Mouse (Mus musculus): Measurements from ENCODE around the gene Ggact.
A peak's percentile ranks its signal among the peaks of the same experiment; 100 is the strongest.

Gene Ggact

GRCm38 (mm10) chr14:122913657-122914056, at the start of gene Ggact:
Gene Ggact, minus strand, starts transcription at chr14:122913757.
- DNase-seq, result no peak

GRCm38 (mm10) chr14:122957941-122958340, 44.4 kb upstream of the Ggact start:
- no peak for DNase-seq

DNA sequence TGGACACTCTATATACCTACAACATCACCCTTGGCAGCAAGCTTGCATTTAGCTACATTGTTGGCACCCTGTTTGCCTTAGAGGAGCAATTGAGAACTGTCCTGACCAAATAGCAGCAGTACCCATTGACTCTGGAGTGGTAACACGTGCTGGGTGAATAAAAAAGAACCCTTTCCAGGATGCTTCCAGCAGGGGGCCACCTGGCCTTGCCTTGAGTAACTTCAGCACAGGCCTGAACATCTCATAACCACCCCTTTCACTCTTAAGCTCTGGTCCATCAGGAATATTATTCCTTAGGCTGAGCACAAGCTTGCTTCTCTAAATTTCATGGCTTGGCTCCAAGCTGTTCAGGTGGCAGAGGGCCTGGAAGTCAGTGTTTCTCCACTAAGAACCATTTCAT, 39.8 kb upstream of the Ggact start:
- peak; percentile 47 to 60 for DNase-seq

DNA sequence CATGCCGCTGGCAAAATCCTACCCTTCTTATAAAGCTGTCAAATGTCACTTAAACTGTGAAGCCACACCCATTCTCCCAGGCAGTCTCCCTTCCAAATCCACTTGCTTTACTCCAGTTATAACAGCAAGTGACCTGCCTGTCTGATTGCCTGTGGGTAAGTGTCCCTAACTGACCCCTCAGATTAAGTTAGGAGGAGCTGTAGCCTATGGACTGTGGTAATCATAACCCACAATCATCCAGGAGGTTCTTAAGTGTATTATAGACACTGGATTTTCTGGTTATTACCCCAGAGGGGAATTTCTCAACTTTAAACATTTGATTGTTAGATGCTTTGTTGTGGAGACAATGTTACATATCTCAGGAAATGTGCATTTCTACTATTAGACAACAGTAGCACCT, 39.0 kb upstream of the Ggact start:
- DNase-seq, result no peak

- no peak for DNase-seq
Measured at GRCm38 (mm10) chr14:122951676-122952445, 38.3 kb upstream of the Ggact start.

DNA sequence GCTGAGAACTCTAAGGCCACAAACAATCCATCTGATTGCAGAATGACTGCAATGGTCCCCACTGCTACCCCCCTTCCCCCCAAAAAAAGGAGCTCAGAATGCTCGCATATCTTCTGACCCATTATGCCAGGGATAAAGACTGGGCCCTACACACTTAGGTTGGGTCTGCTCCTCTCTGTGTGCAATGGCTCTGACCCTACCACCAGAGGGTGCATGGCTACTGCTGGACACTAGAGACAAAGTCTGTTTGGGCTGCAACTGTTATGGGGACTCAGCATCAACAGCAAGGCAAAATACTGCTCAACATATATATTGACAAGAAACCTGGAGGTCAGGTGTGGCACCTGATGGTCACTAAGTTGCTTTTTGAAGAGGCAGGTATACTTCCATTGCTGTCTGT, 37.4 kb upstream of the Ggact start:
- DNase-seq, result no peak

DNA sequence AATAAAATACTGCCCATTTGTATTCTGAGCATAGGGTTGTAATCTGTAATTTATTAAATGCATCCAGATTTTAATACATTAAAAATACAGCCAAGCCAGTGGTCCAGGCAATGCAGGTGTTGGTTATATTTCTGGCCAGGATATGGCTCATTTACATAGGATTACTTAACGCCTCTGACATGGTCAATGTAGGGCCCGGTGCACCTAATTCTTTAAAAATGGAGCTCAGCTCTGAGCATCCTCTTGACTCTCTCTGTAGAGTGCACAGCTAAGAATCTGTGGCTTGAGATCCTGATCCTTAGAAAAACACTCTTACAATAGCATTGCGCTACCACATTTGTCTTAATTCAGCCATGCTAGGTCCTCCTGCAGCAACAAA, 29.9 kb upstream of the Ggact start:
- no peak for DNase-seq

GRCm38 (mm10) chr14:122942757-122943474, 29.4 kb upstream of the Ggact start:
- no peak for DNase-seq

DNA sequence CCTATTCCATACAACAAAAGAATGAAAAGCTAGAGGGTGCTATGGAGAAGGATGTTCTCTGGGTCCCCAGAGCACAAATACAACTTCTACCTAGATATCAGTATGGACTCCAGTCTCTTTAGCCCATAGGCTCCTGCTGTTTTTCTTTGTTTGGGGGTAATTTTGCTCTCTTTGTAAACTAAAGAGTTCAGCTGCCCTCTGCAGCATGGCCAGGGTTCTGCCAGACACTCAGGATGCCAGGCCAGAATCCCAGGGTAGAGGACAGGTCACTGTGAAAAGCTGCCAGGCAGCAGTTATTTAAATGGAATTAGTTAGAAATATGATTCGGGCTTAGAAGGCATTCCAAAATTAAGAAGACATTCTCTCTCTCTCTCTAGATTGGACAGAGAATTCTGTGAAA, 22.9 kb upstream of the Ggact start:
- DNase-seq, result no peak

DNA sequence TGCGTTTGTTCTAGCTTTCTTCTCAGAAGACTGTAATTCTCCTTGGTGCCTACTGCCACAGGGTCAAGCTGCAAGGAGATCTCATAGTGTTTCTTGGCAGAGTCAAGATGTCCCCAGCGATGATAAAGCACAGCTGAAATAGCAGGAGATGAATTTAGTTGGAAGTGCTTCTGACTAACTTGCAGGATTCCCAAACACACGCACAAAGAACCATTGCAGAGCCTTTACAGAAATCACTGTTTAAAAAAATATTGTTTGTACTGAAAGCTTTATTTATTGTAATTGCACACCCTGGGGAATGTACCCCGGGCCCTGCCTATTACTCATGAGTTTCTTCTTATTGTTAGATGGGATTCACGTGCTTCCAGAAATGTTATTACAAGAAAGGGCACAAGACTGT, 6.5 kb upstream of the Ggact start:
- no peak for DNase-seq

DNA sequence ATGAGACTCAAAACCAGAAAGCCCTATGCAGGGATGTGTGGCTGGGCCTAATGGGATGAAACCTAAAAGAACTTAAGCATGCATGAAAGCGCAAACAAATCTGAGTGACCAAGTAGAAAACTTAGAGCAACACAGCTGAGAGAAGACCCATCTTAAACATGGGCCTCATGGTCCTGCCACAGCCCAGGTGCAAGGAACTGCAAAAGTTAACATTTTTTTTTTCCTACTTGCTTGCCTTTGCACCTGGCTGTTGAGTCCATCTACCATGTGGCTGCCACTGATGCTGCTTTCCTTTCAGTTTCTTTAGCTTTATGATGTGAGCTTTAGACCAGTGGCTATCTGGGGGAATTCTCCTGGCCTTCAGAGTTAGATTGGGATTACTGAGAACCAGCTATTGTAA, 4.1 kb upstream of the Ggact start:
- no peak for DNase-seq

GRCm38 (mm10) chr14:122912812-122913498, 602 bp downstream of the Ggact start:
- DNase-seq, result peak; percentile 78 to 84

DNA sequence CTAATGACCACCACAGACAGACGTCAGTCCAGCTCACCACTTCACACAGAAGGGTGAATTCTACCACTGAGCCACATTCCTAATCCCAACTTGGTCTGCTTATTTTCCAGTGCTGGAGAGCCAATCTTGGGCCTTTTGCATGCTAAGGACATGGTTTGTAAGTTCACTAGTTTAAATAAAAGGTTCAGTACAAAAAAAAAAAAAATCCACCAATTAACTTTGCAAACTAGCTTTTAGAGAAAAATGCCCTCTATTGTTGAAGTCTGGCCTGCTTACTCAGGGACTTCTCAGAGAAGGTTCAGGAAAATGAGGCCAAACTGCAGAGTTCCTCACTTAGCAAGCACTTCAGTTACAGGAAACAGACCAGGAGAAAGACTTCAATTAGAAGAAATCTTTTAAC, 1.4 kb downstream of the Ggact start:
- no peak for DNase-seq

- no peak for DNase-seq
Measured at GRCm38 (mm10) chr14:122911265-122911664, 2.3 kb downstream of the Ggact start.

GRCm38 (mm10) chr14:122909368-122910091, 4.0 kb downstream of the Ggact start:
- no peak for DNase-seq

DNA sequence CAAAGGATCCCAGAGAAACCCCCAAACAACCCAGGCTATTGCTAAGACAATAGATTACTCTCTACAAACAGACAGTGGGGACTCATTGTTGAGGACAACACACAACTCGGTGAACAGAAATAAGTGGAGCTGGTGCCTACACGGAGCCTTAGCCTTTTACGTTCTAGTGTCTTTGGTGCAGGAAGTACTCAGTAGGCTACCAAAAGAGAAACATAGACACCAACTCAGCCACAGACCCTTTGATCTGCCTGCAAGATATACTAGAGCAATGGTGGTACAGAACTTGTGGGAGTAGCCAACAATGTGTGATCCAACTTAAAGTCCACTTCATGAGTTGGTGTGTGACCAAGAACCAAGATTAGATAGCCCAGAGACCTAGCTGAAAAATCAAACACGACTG, 5.5 kb downstream of the Ggact start:
- DNase-seq, result no peak

GRCm38 (mm10) chr14:122905007-122905406, 8.6 kb downstream of the Ggact start:
- DNase-seq, result no peak

GRCm38 (mm10) chr14:122903923-122904351, 9.6 kb downstream of the Ggact start:
- DNase-seq, result no peak

- DNase-seq, result peak; percentile 83 to 88
Measured at GRCm38 (mm10) chr14:122902884-122903283, 10.7 kb downstream of the Ggact start.

DNA sequence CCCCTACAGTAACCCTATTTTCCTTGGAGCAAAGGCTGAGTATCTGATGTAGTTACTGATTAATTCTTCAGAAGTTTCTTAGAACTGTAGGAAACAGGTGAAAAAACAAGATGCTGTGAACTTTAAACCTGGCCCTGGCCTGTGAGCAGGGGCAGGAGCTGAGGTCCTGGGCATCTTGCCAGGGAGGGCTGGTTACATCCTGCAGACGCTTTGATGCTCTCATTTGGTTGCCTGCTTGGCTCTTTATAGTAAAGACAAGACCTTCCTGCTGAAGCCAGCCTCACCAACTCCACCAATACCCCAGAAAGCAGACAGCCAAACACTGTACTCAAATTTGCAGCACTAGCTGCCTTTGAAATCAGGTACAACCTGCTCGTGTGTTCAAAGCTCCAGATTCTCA, 11.4 kb downstream of the Ggact start:
- DNase-seq, result peak; percentile 13 to 36

DNA sequence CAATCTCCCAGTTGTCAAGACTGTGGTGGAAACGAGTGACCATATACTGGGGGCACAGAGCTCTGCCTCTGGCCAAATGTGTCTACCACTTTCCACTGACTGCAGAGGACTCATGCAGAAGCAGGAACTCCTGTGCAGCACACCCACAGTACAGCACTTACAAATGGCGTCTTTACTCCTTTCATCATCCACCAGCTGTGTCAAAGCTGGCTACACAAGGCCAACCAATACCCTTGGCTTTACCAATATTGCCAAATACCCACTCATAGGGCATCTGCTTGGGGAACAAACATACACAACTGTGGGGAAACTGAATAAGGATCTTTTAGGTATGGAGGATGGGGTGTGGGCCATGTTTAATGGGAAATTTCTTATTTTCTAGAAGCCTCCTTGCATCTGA, 11.8 kb downstream of the Ggact start:
- DNase-seq, result no peak

DNA sequence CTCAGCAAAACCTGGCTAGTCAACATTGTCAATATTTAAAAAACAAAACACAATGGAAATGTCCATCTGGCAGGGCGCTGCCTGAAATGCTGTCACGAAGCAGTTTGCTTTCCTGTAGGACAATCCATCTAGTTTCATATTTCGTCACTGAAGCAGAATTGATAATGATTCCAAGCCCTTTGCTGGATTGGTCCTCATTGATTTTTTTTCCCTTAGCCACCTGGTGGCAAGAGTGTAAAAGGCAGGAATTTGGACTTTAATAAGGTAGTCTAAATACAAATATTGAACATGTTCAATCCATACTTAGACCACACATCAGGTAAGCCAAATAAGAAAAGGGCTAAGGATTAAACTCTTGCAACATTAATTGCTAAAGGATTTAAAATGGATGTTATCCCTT, 12.4 kb downstream of the Ggact start:
- DNase-seq, result no peak

DNA sequence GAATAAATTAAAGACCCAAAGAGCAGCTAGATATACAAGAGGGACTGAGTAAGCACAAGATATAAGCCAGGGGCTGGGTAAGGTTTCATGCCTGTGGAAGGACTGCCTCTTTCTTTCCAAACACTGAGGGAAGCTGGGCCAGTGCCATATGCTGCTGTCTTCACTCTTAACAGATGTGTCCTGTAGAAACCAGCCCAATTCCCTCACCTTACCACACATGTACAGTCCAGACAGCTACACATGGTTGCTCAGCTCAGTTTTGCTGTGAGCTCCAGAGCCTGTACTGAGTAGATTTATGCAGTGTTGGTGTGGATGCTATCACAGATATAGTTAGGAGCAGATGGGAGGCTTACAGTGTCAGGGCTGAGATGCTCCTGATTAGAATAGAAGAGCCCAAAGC, 12.9 kb downstream of the Ggact start:
- DNase-seq, result no peak

Data from lung, postnatal 4 days (tissue).